11 mouse cellular contexts compared by ENCODE assay signal in genomic region chr1:162254944-162255343, GRCm38 (mm10).
A peak's percentile ranks its signal among the peaks of the same experiment; 100 is the strongest.
DNase-seq lines count a peak whose midpoint lies in the region; ATAC-seq and TF ChIP-seq lines count a peak whose summit lies in the region.
"Had no signal": no experiment of that assay in that cellular context is flagged by ENCODE, and none has a peak within 500 bp of the region (broad histone marks: within the 10 kb centered on the region; RNA-seq: fewer than 3 reads in every experiment).

No protein-coding gene starts in this region.

- H3K27ac ChIP-seq in liver, adult 2 months (replicated peaks; ENCODE audit: insufficient read depth, low read depth, low read length), result peak overlapping the region; percentile 48; the same call in 1 of the 2 replicates
- 0 out of 2 replicates have a peak overlapping the region, but pooled peaks have one; percentile 23 for H3K27ac ChIP-seq in hindbrain, embryonic 13.5 days
- H3K27ac ChIP-seq: midbrain, embryonic 12.5 days had no signal

- 65% methylated on average over 5 of the region's 5 CpGs for WGBS in liver, adult 2 months
- WGBS in hindbrain, embryonic 13.5 days, result 23% methylated on average over 5 of the region's 5 CpGs

- no peak for TF ChIP-seq POLR2A in liver, adult 2 months (IDR thresholded peaks at IDR 0.05; ENCODE audit: extremely low read depth, insufficient read depth, low read length)

- no peak for TF ChIP-seq CTCF in liver, adult 2 months (IDR thresholded peaks at IDR 0.05; ENCODE audit: low read depth, low read length)

- H3K9ac ChIP-seq in liver, adult 2 months (ENCODE audit: low read depth, low read length), result no peak overlapping the region
- no peak overlapping the region for H3K9ac ChIP-seq in hindbrain, embryonic 13.5 days
- H3K9ac ChIP-seq: midbrain, embryonic 12.5 days had no signal

- H3K9me3 ChIP-seq in hindbrain, embryonic 13.5 days, result no peaks in the 10 kb centered on the region
- H3K9me3 ChIP-seq: midbrain, embryonic 12.5 days had no signal

- no peaks in the 10 kb centered on the region for H3K27me3 ChIP-seq in liver, adult 2 months (ENCODE audit: control insufficient read depth, insufficient read depth, low read length)
- no peaks in the 10 kb centered on the region for H3K27me3 ChIP-seq in hindbrain, embryonic 13.5 days
- H3K27me3 ChIP-seq: midbrain, embryonic 12.5 days had no signal

- no peaks in the 10 kb centered on the region for H3K36me3 ChIP-seq in liver, adult 2 months (ENCODE audit: control insufficient read depth, insufficient read depth, low read length)
- peaks cover under 1% of the 10 kb centered on the region; the same call in 1 of the 2 replicates for H3K36me3 ChIP-seq in hindbrain, embryonic 13.5 days
- H3K36me3 ChIP-seq: midbrain, embryonic 12.5 days had no signal

- H3K4me1 ChIP-seq in liver, adult 2 months (ENCODE audit: control insufficient read depth, insufficient read depth, low read length), result no peaks in the 10 kb centered on the region
- H3K4me1 ChIP-seq in hindbrain, embryonic 13.5 days (replicated peaks), result peaks cover 13% of the 10 kb centered on the region

- no peak overlapping the region for H3K4me3 ChIP-seq in liver, adult 2 months (ENCODE audit: insufficient read depth, low read depth, low read length)
- no peak overlapping the region for H3K4me3 ChIP-seq in hindbrain, embryonic 13.5 days
- H3K4me3 ChIP-seq: midbrain, embryonic 12.5 days had no signal

- no peak overlapping the region for H3K4me2 ChIP-seq in hindbrain, embryonic 13.5 days
- H3K4me2 ChIP-seq: midbrain, embryonic 12.5 days had no signal

- DNase-seq in liver, adult 2 months (ENCODE audit: extremely low read depth, low read depth, low spot score), result no peak
- no peak for DNase-seq in liver
- peak; percentile 74 for DNase-seq in embryo, embryonic 11 days
- peak; percentile 53 for DNase-seq in neural tube, embryonic 10.5 days (ENCODE audit: extremely low spot score, low spot score)
- DNase-seq in layer of hippocampus, postnatal 10 days (ENCODE audit: low spot score in 2 of 2), result no peak
- DNase-seq in heart, postnatal 36 days, result no peak
- no peak for DNase-seq in urinary bladder, postnatal 4 days (ENCODE audit: low spot score in 2 of 2)
- DNase-seq: cerebellum, postnatal 14 days had no signal

- H3K79me2 ChIP-seq in liver, adult 2 months (ENCODE audit: control insufficient read depth, insufficient read depth, low read length), result no peaks in the 10 kb centered on the region

- intact Hi-C loops in heart, postnatal 36 days (cut with DNase I), result no loop called here

- ATAC-seq in hindbrain, embryonic 13.5 days (ENCODE audit: low FRiP score), result peak; percentile 85
- ATAC-seq: forebrain, embryonic 14.5 days had no signal

Comparison
In these comparisons a context has a peak if more than half of its experiments do, and no peak if none do; other contexts are left out.
1. DNase-seq: peak in embryo, embryonic 11 days (single experiment) and neural tube, embryonic 10.5 days (single experiment); none in liver, adult 2 months (single experiment), liver (single experiment), layer of hippocampus, postnatal 10 days (0 of 2), heart, postnatal 36 days (0 of 2) and urinary bladder, postnatal 4 days (0 of 2).